Mouse (Mus musculus) activated CD4-positive, CD25-positive, alpha-beta regulatory T cell, adult 4 months (primary cell): Measurements from ENCODE around the gene Atad1. TPM values are rescaled to one million over a fixed set of nuclear protein-coding genes. Genes with fewer than 3 reads are reported as not detected.

Experiments
- polyA plus RNA-seq, 2 experiments: library from polyadenylated mRNA; unstranded; fragments of 100-300 nt; shearing (Covaris generic); gene quantifications; one replicate each; pipeline ENCODE4 v1.2.1; 2017

Gene Atad1
- polyA plus RNA-seq, 2 experiments from 2014 or later: 86.2 to 108 TPM

Other genes starting within 250 kb of the Atad1 start
- gene Papss2, start 144.0 kb downstream of the Atad1 start, polyA plus RNA-seq: under 1 TPM; 0.20 to 0.71 TPM
- 10 to 100 TPM; 14.2 to 15.3 TPM for gene Pten, start 17.7 kb upstream of the Atad1 start, polyA plus RNA-seq